Mouse (Mus musculus) layer of hippocampus, adult 9-10 months (tissue): ENCODE measurements around the gene Mllt3.

Source experiments
- DNase-seq: peaks from one replicate; pipeline ENCODE4 v3.0.0; 2022; ENCODE audit warnings: low spot score

Gene Mllt3

GRCm38 (mm10) chr4:88033216-88033653, at the start of gene Mllt3:
Gene Mllt3 (minus strand): TSS chr4:88033364.
- peak; percentile 65 for DNase-seq

- DNase-seq = no peak
Measured at GRCm38 (mm10) chr4:88082381-88082780, 49.2 kb upstream of the Mllt3 start.

GRCm38 (mm10) chr4:88081885-88082284, 48.7 kb upstream of the Mllt3 start:
- no peak for DNase-seq

GRCm38 (mm10) chr4:88081417-88081816, 48.3 kb upstream of the Mllt3 start:
- DNase-seq = no peak

- no peak for DNase-seq
Measured at GRCm38 (mm10) chr4:88078983-88079382, 45.8 kb upstream of the Mllt3 start.

- no peak for DNase-seq
Measured at GRCm38 (mm10) chr4:88075388-88075787, 42.2 kb upstream of the Mllt3 start.

GRCm38 (mm10) chr4:88046280-88046679, 13.1 kb upstream of the Mllt3 start:
- DNase-seq = no peak

GRCm38 (mm10) chr4:88045151-88045550, 12.0 kb upstream of the Mllt3 start:
- DNase-seq = no peak

GRCm38 (mm10) chr4:88035361-88035760, 2.2 kb upstream of the Mllt3 start:
- no peak for DNase-seq

- DNase-seq = no peak
Measured at GRCm38 (mm10) chr4:88034387-88035157, 1.4 kb upstream of the Mllt3 start.

GRCm38 (mm10) chr4:88033729-88034386, 694 bp upstream of the Mllt3 start:
- DNase-seq = no peak

GRCm38 (mm10) chr4:88032151-88033098, 739 bp downstream of the Mllt3 start:
- no peak for DNase-seq

- no peak for DNase-seq
Measured at GRCm38 (mm10) chr4:88031211-88032150, 1.7 kb downstream of the Mllt3 start.

- no peak for DNase-seq
Measured at GRCm38 (mm10) chr4:88023567-88023966, 9.6 kb downstream of the Mllt3 start.

- no peak for DNase-seq
Measured at GRCm38 (mm10) chr4:88022623-88023022, 10.5 kb downstream of the Mllt3 start.

GRCm38 (mm10) chr4:88020421-88020820, 12.7 kb downstream of the Mllt3 start:
- no peak for DNase-seq

GRCm38 (mm10) chr4:88019645-88020044, 13.5 kb downstream of the Mllt3 start:
- DNase-seq = no peak

GRCm38 (mm10) chr4:88017452-88018350, 15.5 kb downstream of the Mllt3 start:
- DNase-seq = no peak

GRCm38 (mm10) chr4:88015765-88016164, 17.4 kb downstream of the Mllt3 start:
- no peak for DNase-seq

- DNase-seq = no peak
Measured at GRCm38 (mm10) chr4:88015261-88015660, 17.9 kb downstream of the Mllt3 start.
